Mouse (Mus musculus): Measurements from ENCODE around the gene Mpdu1. TPM values are rescaled to one million over a fixed set of nuclear protein-coding genes. Genes with fewer than 3 reads are reported as not detected.

The Mpdu1 gene
- polyA plus RNA-seq, 1 experiment from 2014 or later: 35.2 TPM

DNA sequence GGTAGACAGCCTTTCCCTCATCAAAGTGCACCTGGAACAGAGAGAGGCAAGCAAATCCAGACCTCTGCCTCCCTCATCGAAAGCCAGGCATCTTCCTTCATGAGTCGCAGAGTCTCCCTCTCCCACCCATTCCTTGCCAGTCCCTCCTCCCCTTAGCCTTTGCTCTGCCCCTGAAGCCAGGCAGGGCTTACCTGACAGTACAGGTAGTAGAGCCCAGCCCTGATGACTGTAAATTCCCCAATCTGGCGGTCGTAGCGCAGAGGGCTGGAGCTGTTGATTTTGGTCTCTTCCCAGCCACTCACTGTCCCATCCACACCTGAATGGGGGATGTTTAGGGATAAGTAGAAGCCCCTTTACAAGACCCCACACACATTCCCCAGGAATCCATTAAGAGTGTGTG lies 24.6 kb upstream of the Mpdu1 start:
- H3K27ac ChIP-seq (replicated peaks): no peak overlapping the region
- no peaks in the 10 kb centered on the region for H3K36me3 ChIP-seq (replicated peaks)
- H3K4me3 ChIP-seq (replicated peaks): no peak overlapping the region
- 74% methylated on average over 5 of the region's 5 CpGs for WGBS (ENCODE audit: insufficient replicate concordance)
- H3K4me2 ChIP-seq: no peak overlapping the region
- H3K4me1 ChIP-seq (replicated peaks): peaks cover 39% of the 10 kb centered on the region
- ATAC-seq (ENCODE audit: insufficient read depth): no peak
- H3K9me3 ChIP-seq (replicated peaks): no peaks in the 10 kb centered on the region
- H3K27me3 ChIP-seq: no peaks in the 10 kb centered on the region
- H3K9ac ChIP-seq: no peak overlapping the region; the same call in 1 of the 2 replicates

DNA sequence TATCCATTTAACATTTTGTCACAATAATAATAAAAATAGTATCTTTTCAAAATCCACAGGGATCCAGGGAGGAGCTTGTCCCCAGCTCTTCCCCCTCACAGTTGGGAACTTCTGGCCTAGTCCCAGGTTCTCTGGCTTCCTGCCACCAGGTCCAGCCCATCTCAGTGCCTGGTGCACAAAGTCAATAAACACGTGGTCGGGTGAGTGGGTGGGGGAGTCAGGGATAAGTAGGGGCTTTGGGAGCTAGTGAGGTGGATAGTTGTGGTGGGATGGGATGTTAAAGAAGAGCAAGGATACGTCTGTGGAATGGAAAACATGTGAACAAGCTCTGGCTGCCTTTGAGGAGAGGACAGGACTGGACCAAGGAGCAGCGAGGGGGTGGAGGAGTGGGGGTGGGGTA lies 23.9 kb upstream of the Mpdu1 start:
- no peak overlapping the region; the same call in 1 of the 2 replicates for H3K4me2 ChIP-seq
- peaks cover 41% of the 10 kb centered on the region for H3K4me1 ChIP-seq (replicated peaks)
- no peaks in the 10 kb centered on the region for H3K9me3 ChIP-seq (replicated peaks)
- ATAC-seq (ENCODE audit: insufficient read depth): no peak
- no peak overlapping the region for H3K4me3 ChIP-seq (replicated peaks)
- no peak overlapping the region for H3K9ac ChIP-seq
- 0 out of 2 replicates have a peak overlapping the region, but pooled peaks have one; percentile 70 for H3K27ac ChIP-seq (replicated peaks)
- WGBS (ENCODE audit: insufficient replicate concordance): 41% methylated on average over 4 of the region's 4 CpGs
- no peaks in the 10 kb centered on the region for H3K27me3 ChIP-seq
- H3K36me3 ChIP-seq (replicated peaks): no peaks in the 10 kb centered on the region

DNA sequence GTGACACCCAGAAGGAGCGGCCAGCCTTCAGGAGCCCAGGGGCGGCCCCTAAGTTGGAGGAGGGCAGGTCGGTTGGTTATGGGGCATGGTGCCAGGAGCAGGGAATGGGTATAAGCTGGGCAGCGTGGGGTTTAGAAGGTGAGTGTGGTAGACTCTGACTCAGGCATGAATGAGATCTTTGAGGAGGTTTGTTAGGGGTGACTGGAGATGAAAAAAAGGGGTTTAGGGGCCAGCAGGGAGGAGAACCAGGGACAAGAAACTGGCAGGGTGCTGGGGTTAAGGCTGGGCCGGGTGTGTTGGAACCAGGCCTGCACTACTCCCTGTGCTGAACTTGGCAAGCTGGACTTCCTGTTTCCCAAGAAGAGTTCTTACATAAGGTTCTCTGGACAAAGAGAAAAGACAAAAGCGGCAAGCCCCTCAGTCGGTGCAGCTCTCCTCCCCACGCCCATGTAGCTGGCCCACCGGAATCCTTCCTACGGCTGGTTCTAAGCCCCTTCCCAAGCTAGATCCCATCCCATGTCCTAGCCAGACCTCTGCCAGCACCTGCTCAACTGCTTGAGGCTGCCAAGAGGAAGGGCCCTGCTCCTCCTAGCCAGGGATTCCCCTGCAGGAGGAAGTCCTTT lies 23.2 kb upstream of the Mpdu1 start, which contains the start of gene Tnfsf13:
TSS of gene Tnfsf13 (minus strand) at position 259 of the 623 bp plus-strand sequence.
- Histone ChIP-seq H3K9me3 (replicated peaks) (no peaks in the 10 kb centered on the region), H3K4me1 (replicated peaks) (peaks cover 48% of the 10 kb centered on the region), H3K27ac (replicated peaks) (peak within 1 kb of the TSS; percentile 70), H3K4me3 (replicated peaks) (no peak within 1 kb of the TSS), H3K4me2 (no peak within 1 kb of the TSS; the same call in 1 of the 2 replicates), H3K9ac (no peak within 1 kb of the TSS), H3K36me3 (replicated peaks) (no peaks in the 10 kb centered on the region), H3K27me3 (no peaks in the 10 kb centered on the region)
- 49% methylated on average over 10 of the region's 10 CpGs for WGBS (ENCODE audit: insufficient replicate concordance)
- ATAC-seq (ENCODE audit: insufficient read depth): no peak

DNA sequence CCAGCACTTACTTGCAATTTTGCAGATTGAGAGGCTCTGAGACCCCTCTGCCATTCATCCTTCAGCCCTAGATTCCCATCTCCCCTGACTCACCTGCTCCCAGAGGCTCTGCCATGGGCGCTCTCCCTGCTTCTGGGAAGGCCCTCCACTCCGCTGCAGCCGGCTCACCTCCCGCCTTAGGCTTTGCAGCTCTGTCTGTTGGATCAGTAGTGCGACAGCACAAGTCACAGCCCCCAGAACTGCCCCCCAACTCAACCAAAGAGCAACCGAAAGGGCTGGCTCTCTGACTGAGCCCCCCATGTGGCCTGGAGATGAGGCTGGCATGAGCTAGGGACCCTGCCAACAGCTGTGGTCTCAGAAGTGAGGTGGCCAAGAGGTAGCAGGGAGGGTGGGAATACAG lies 22.5 kb upstream of the Mpdu1 start:
- Histone ChIP-seq H3K4me2 (no peak overlapping the region), H3K9me3 (replicated peaks) (no peaks in the 10 kb centered on the region), H3K9ac (no peak overlapping the region), H3K27me3 (no peaks in the 10 kb centered on the region), H3K4me3 (replicated peaks) (no peak overlapping the region), H3K27ac (replicated peaks) (no peak overlapping the region), H3K4me1 (replicated peaks) (peaks cover 55% of the 10 kb centered on the region), H3K36me3 (replicated peaks) (peaks cover 6% of the 10 kb centered on the region)
- 82% methylated on average over 6 of the region's 6 CpGs for WGBS (ENCODE audit: insufficient replicate concordance)
- no peak for ATAC-seq (ENCODE audit: insufficient read depth)

DNA sequence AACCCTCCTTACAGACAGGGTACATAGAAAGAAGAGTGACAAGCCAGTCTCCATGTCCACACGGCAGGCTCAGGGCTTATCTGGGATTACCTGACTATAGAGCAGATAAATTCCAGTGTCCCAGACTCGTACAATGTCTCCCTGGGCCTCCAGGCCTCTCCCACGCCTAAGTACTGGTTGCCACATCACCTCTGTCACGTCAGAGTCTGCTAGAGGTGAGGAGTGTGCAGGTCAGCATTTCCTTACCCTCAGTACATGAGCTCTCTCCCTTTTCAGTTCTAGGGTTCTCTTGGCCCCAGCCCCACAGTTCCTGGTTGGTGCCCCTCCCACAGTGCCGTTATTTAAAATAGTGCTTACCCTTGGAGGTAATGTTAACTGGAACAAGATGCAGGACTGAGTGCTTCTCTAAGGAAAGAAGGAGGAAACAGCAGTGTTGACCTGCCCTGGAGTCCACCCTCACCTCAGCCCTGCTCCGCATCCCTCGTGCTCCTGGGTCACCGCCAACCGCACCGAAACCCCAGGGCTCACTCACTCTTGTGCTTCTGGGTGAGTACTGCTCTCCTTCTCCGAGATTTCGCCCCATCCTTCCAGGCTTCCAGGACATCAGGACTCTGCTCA lies 21.8 kb upstream of the Mpdu1 start:
- H3K9me3 ChIP-seq (replicated peaks): no peaks in the 10 kb centered on the region
- H3K9ac ChIP-seq: no peak overlapping the region
- peaks cover 60% of the 10 kb centered on the region for H3K4me1 ChIP-seq (replicated peaks)
- H3K27ac ChIP-seq (replicated peaks): no peak overlapping the region
- 62% methylated on average over 12 of the region's 12 CpGs for WGBS (ENCODE audit: insufficient replicate concordance)
- no peak overlapping the region for H3K4me2 ChIP-seq
- H3K4me3 ChIP-seq (replicated peaks): no peak overlapping the region
- H3K36me3 ChIP-seq (replicated peaks): peaks cover 11% of the 10 kb centered on the region
- no peaks in the 10 kb centered on the region for H3K27me3 ChIP-seq
- no peak for ATAC-seq (ENCODE audit: insufficient read depth)

DNA sequence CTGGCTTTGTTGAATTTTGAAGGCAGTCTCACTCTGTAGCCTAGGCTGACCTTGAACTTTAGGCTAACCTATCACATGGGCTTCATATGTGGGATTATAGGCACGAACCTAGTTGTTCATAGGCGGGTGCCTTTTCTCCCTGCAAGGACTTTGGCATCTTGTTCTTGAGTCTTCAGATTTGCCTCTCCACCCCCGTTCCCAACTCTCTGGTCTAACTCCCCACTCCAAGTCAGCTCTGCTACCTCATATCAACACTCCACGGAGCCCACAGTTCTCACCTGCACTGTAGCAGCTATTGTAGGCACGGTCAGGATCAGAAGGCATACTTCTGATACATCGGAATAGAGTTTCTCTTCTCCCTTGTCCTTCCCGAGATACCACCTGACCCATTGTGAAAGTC lies 21.1 kb upstream of the Mpdu1 start:
- no peak overlapping the region for H3K4me2 ChIP-seq
- ATAC-seq (ENCODE audit: insufficient read depth): no peak
- no peaks in the 10 kb centered on the region for H3K27me3 ChIP-seq
- H3K4me3 ChIP-seq (replicated peaks): no peak overlapping the region
- no peak overlapping the region for H3K9ac ChIP-seq
- 66% methylated on average over 7 of the region's 7 CpGs for WGBS (ENCODE audit: insufficient replicate concordance)
- no peaks in the 10 kb centered on the region for H3K9me3 ChIP-seq (replicated peaks)
- no peak overlapping the region for H3K27ac ChIP-seq (replicated peaks)
- peaks cover 66% of the 10 kb centered on the region for H3K4me1 ChIP-seq (replicated peaks)
- H3K36me3 ChIP-seq (replicated peaks): peaks cover 17% of the 10 kb centered on the region

DNA sequence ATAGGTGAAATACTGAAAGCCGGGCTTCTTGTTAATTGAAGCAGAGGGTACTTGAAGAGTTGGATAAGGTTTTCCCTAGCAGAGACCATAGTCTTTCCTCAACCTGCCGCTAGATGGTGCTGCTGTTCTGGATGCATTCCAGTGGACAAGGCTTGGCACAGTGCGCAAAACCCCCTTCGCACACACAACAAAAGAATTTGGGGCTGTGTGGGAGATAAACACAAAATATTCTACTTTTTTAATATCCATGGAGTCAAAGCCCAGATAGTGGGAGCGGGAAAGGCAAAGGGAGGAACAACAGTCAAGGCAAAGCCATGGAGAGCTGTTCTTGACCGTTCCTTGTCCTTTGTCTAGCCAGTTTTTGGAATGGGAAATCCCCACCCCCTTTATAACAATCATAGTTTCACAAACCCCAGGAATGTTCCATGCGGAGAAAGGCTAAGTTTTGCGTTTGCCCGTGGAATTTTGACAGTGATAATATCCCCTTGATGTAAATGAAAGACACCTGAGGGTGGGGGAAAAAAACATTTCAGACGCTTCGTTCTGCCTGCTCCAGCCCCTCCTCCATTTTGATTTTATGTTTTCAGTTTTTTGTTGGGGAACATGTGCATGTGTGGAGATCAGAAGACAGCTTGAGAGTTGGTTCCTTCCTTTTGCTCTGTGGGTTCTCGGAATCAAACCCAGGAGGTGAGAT lies 20.5 kb upstream of the Mpdu1 start:
- ATAC-seq (ENCODE audit: insufficient read depth): no peak
- peak overlapping the region; percentile 88 for H3K4me2 ChIP-seq
- peaks cover 69% of the 10 kb centered on the region for H3K4me1 ChIP-seq (replicated peaks)
- no peaks in the 10 kb centered on the region for H3K27me3 ChIP-seq
- peaks cover 23% of the 10 kb centered on the region for H3K36me3 ChIP-seq (replicated peaks)
- WGBS (ENCODE audit: insufficient replicate concordance): 28% methylated on average over 12 of the region's 12 CpGs
- peak overlapping the region; percentile 86 for H3K4me3 ChIP-seq (replicated peaks)
- 0 out of 2 replicates have a peak overlapping the region, but pooled peaks have one; percentile 93 for H3K27ac ChIP-seq (replicated peaks)
- H3K9ac ChIP-seq: no peak overlapping the region
- H3K9me3 ChIP-seq (replicated peaks): no peaks in the 10 kb centered on the region

DNA sequence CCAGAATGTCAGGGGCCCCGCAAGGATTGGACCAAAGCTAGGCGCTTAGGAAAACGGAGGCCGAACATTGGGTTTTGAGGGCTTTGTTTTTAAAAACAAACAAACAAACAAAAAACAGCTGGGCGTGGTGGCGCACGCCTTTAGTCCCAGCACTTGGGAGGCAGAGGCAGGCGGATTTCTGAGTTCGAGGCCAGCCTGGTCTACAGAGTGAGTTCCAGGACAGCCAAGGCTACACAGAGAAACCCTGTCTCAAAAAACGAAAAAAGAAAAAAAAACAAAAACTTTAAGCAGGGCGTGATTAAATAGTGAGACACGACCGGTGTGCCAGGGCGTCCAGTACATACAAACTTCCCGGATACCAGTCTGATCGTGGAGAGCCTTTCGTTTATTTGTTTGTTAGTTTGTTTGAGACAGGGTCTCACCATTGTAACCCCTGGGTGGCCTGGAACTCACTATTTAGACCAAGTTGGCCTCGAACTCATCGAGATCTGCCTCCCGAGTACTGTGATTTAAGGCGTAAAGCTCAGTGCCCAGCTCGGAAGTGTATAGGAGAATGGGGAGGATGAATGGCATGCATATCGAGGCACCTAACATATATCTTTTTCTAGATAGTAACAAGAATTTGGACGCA lies 19.9 kb upstream of the Mpdu1 start:
- H3K4me2 ChIP-seq: peak overlapping the region; percentile 88
- H3K27me3 ChIP-seq: no peaks in the 10 kb centered on the region
- 22% methylated on average over 24 of the region's 24 CpGs for WGBS (ENCODE audit: insufficient replicate concordance)
- peak overlapping the region; percentile 86 for H3K9ac ChIP-seq
- peaks cover 70% of the 10 kb centered on the region for H3K4me1 ChIP-seq (replicated peaks)
- peak overlapping the region; percentile 86 for H3K4me3 ChIP-seq (replicated peaks)
- H3K27ac ChIP-seq (replicated peaks): peak overlapping the region; percentile 93
- H3K36me3 ChIP-seq (replicated peaks): peaks cover 30% of the 10 kb centered on the region
- peak; percentile 22 for ATAC-seq (ENCODE audit: insufficient read depth)
- H3K9me3 ChIP-seq (replicated peaks): no peaks in the 10 kb centered on the region

DNA sequence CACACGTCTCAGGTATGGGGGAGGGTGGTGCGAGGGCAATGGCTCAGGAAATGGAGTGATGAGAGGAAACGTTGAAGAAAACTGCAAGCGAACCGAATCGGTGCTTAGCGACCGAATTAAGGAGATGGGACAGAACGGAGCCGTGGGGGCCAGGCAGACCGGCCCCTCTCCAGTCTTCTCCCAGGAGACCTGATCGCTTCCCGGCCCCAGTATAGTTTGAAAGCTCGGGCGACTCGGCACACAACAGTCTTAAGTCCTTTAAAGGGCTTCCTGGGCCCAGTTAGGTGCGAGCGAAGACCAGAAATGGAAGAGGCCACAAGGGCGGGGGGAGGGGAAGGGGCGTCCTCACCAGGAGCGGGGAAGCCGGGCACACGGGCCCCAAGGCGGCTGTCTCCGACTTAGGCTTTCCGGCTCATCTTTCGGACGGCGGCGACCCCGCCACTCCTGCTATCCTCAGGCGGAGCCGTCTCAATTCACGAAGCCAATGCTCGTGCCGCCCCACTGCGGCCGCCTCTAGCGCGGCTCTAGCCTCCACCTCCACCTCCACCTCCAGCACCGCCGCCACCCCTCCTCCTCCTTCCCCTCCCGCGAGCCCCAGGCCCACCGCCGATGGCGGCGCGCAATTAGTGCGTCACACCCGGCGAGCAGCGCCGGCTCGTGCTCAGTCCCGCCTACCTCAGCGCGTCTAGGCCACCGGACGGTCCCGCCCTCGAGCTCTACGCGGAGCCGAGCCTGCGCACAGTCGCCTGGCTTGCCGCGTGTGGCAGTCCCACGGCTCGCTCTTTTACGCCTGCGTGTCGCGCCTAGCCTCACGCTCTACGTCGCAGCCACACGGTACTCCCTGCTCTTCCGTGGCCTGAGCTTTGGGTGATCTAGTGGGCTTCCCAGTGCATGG lies 19.1 kb upstream of the Mpdu1 start, which contains the start of gene Senp3:
TSS of gene Senp3 (minus strand) at position 771 of the 895 bp plus-strand sequence.
- peak within 1 kb of the TSS; percentile 86 for H3K4me3 ChIP-seq (replicated peaks)
- peaks cover 64% of the 10 kb centered on the region for H3K4me1 ChIP-seq (replicated peaks)
- H3K27ac ChIP-seq (replicated peaks): peak within 1 kb of the TSS; percentile 93
- H3K27me3 ChIP-seq: no peaks in the 10 kb centered on the region
- under 1% methylated on average over 79 of the region's 80 CpGs for WGBS (ENCODE audit: insufficient replicate concordance)
- peak; percentile 94 for ATAC-seq (ENCODE audit: insufficient read depth)
- peak within 1 kb of the TSS; percentile 88 for H3K4me2 ChIP-seq
- H3K36me3 ChIP-seq (replicated peaks): peaks cover 37% of the 10 kb centered on the region
- H3K9ac ChIP-seq: peak within 1 kb of the TSS; percentile 86
- H3K9me3 ChIP-seq (replicated peaks): no peaks in the 10 kb centered on the region

DNA sequence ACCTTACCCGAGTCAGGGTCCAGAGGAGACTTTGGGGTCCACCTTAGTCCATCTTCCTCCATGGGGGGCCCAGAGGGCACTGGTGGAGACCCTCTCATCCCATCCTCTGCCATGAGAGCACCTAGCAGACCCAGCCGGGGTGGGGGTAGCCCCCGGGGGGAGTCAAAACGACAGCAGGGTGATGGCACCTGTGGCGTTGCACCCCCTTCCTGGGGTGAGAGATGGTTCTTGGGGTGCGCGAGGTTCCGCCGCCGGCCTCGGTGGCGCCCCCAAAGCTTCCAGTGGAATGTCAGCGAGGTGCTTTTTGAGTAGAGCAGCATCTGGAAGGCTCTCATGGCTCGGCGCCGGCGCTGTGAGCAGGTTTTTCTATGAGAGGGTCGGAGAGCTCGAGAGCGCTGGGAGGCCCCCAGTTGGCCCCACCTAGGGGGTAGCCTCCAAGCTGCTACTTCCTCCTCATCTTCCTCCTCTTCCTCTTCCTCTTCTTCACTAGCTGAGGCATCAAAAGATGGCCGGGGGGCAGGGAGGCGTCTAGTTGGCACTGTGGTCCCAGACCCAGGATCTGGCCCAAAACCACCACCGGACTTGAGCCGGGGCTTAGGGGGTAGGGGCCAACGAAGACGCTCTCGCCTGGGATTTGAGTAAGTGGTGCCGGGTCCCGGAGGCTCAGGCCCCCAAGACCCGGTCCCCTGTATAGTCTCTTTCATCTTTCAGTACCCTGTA lies 17.9 kb upstream of the Mpdu1 start:
- H3K27me3 ChIP-seq: no peaks in the 10 kb centered on the region
- peak overlapping the region; percentile 86 for H3K4me3 ChIP-seq (replicated peaks)
- peaks cover 56% of the 10 kb centered on the region for H3K4me1 ChIP-seq (replicated peaks)
- H3K9me3 ChIP-seq (replicated peaks): no peaks in the 10 kb centered on the region
- peak overlapping the region; percentile 88 for H3K4me2 ChIP-seq
- WGBS (ENCODE audit: insufficient replicate concordance): 82% methylated on average over 30 of the region's 30 CpGs
- H3K9ac ChIP-seq: no peak overlapping the region; the same call in 1 of the 2 replicates
- no peak for ATAC-seq (ENCODE audit: insufficient read depth)
- peaks cover 50% of the 10 kb centered on the region for H3K36me3 ChIP-seq (replicated peaks)
- peak overlapping the region; percentile 93; the same call in 1 of the 2 replicates for H3K27ac ChIP-seq (replicated peaks)

All from liver, embryonic 15.5 days (tissue).